Mouse (Mus musculus) kidney, postnatal 25 days (tissue): ENCODE results near the gene Gm20388.

Experiments
- DNase-seq, 2 experiments: peaks; one replicate each; pipeline ENCODE4 v3.0.0; 2021; ENCODE audit warnings: mixed read lengths in 2 of 2

Gene Gm20388

GRCm38 (mm10) chr8:120234457-120234856, 323.8 kb downstream of the Gm20388 start:
- peak in 1 of 2 experiments; percentile 39 for DNase-seq

GRCm38 (mm10) chr8:120234866-120235265, 324.2 kb downstream of the Gm20388 start:
- no peak for DNase-seq

GRCm38 (mm10) chr8:120243222-120243621, 332.6 kb downstream of the Gm20388 start:
- no peak for DNase-seq

- no peak for DNase-seq
These were observed 333.3 kb downstream of the Gm20388 start for GRCm38 (mm10) chr8:120243916-120244451.

GRCm38 (mm10) chr8:120244553-120244952, 333.9 kb downstream of the Gm20388 start:
- DNase-seq, result no peak

- no peak for DNase-seq
These were observed 337.0 kb downstream of the Gm20388 start for GRCm38 (mm10) chr8:120247618-120248017.

GRCm38 (mm10) chr8:120248031-120248430, 337.4 kb downstream of the Gm20388 start:
- DNase-seq, result peak in 1 of 2 experiments; percentile 35

- peak in 1 of 2 experiments; percentile 24 for DNase-seq
These were observed 337.8 kb downstream of the Gm20388 start for GRCm38 (mm10) chr8:120248451-120248850.

- peak in 1 of 2 experiments; percentile 29 for DNase-seq
These were observed 339.2 kb downstream of the Gm20388 start for GRCm38 (mm10) chr8:120249800-120250336.

GRCm38 (mm10) chr8:120250750-120251410, 340.2 kb downstream of the Gm20388 start:
- peak in 1 of 2 experiments; percentile 24 for DNase-seq

GRCm38 (mm10) chr8:120251411-120252035, 340.9 kb downstream of the Gm20388 start:
- DNase-seq, result peak in 1 of 2 experiments; percentile 56

GRCm38 (mm10) chr8:120253626-120254025, 343.0 kb downstream of the Gm20388 start:
- DNase-seq, result peak in 1 of 2 experiments; percentile 40

- DNase-seq, result peak in 1 of 2 experiments; percentile 34
These were observed 344.9 kb downstream of the Gm20388 start for GRCm38 (mm10) chr8:120255406-120255987.

- peak in 1 of 2 experiments; percentile 40 for DNase-seq
These were observed 346.3 kb downstream of the Gm20388 start for GRCm38 (mm10) chr8:120256958-120257357.

- no peak for DNase-seq
These were observed 348.6 kb downstream of the Gm20388 start for GRCm38 (mm10) chr8:120259206-120259605.

- DNase-seq, result peak in 1 of 2 experiments; percentile 27
These were observed 350.0 kb downstream of the Gm20388 start for GRCm38 (mm10) chr8:120260677-120261076.

- DNase-seq, result peak; percentile 17 to 55
These were observed 350.9 kb downstream of the Gm20388 start for GRCm38 (mm10) chr8:120261338-120262120.

GRCm38 (mm10) chr8:120263879-120264278, 353.2 kb downstream of the Gm20388 start:
- DNase-seq, result no peak

GRCm38 (mm10) chr8:120264388-120264943, 353.8 kb downstream of the Gm20388 start:
- no peak for DNase-seq

GRCm38 (mm10) chr8:120264944-120265453, 354.4 kb downstream of the Gm20388 start:
- DNase-seq, result peak; percentile 72 to 84

GRCm38 (mm10) chr8:120265471-120265870, 354.8 kb downstream of the Gm20388 start:
- peak; percentile 82 to 91 for DNase-seq

- no peak for DNase-seq
These were observed 357.9 kb downstream of the Gm20388 start for GRCm38 (mm10) chr8:120268541-120268980.
